Mouse (Mus musculus) olfactory bulb, adult 2 months (tissue): ENCODE data around the gene Ndufaf7.

Source experiments
- CTCF ChIP-seq: fragments of 200-500 bp; IDR thresholded peaks from 2 replicates; pipeline ENCODE4 v1.5.1; 2012; ENCODE audit warnings: low read depth, mild to moderate bottlenecking, low read length, moderate library complexity; ENCODE audit not compliant: insufficient read depth
- POLR2A ChIP-seq: fragments of 200-500 bp; IDR thresholded peaks from 2 replicates; pipeline ENCODE4 v1.6.1; 2012; ENCODE audit warnings: mild to moderate bottlenecking, low read depth, low read length, moderate library complexity; ENCODE audit not compliant: insufficient read depth

DNA sequence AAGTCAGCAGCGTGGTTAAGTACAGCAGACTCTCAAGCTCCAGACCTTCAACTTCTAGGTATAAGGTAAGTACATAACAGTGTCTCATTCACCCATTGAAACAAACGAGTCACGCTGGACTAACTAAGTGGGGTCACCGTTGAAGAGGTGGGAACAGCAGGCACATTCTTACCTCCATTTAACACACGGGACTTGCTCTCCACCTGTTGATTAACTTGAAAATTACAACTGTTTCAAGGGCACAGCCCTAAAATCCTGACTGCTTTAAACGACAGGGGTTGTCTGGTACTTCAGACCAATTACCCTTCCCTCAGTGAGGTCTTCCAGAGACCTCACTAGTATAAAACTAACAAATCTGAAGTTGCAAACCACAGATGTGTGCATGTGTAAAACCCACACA is 22.5 kb downstream of the Ndufaf7 start:
- TF ChIP-seq CTCF (no peak), POLR2A (no peak)
